Mouse (Mus musculus) lung, adult 2 months (tissue): ENCODE measurements at regions not wholly inside any gene's neighbourhood (a gene's known extent, or its start where the extent isn't known, plus 50 kb on each side); places are given as distances from the start of the nearest gene placed in this dataset.

Experiments used
- CTCF ChIP-seq: fragments of 200-500 bp; IDR thresholded peaks from 2 replicates; pipeline ENCODE4 v1.5.1; 2011; ENCODE audit warnings: mild to moderate bottlenecking, low read length, control low read depth; ENCODE audit not compliant: insufficient read depth
- POLR2A ChIP-seq: fragments of 200-500 bp; IDR thresholded peaks from 2 replicates; pipeline ENCODE4 v1.6.1; 2011; ENCODE audit warnings: low read depth, mild to moderate bottlenecking, control low read depth, low read length, borderline replicate concordance; ENCODE audit errors: extremely low read depth

DNA sequence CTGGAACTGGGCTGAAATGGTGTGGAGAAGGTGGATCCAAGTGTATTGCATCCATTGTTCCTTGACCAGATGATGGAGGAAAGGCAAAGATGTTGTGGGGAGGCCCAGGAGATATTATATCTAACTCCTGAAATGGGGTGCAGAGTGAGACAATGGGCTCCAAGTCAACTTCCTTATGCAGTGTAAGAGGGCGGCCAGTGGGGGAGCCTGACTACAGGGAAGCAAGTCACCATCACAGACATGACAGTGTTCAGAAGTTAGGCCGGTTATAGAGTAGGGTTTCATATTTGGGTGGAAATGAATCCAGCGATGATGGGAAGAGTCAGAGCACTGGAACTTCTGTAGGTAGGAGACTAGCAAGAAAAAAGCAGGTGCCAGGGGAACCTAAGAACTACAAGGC, 167.3 kb upstream of the Tas2r119 start:
- TF ChIP-seq CTCF: no peak
- TF ChIP-seq POLR2A: no peak
